Mouse (Mus musculus): ENCODE measurements at regions not wholly inside any gene's neighbourhood (a gene's known extent, or its start where the extent isn't known, plus 50 kb on each side); places are given as distances from the start of the nearest gene placed in this dataset.
A peak's percentile ranks its signal among the peaks of the same experiment; 100 is the strongest.

DNA sequence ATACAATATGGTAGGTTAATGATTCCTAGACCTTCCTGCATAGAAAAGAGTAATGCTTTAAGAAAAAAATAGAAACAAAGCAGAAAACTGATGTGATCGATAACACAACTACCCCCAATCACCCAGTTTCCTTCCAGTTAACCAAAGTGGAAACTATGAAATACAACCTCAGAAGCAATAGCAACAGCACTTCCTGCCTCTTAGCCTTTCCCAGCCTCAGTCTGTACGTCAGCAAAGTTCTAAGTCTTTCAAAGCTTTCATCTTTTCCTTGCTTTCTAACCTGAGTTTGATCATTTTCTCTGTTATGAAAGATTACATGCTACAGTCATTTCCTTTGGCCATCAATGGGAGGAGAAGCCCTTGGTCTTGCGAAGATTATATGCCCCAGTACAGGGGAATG is 355.9 kb upstream of the Cblb start:
- intact Hi-C loops (cut with DNase I): no loop called here
- DNase-seq: no peak

DNA sequence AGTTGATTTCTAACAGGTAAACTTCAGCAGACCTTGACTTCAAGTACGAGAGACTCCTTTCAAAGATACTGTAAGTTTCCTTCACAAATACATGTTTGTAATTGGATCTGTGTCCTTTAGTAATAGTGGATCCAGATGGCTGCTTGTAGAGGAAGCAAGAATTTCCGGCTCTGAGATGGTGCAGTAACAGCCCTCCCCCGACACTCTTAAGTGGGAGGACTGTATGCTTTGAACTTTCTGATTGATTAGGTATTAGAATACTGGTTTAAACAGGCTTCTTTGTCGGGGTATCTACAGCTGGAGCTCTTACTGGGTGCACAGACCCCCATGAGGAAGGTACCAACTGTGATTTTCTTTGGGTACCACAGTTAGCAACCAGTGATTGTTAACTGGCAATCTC is 355.0 kb upstream of the Cblb start:
- DNase-seq: no peak
- intact Hi-C loops (cut with DNase I): no loop called here

DNA sequence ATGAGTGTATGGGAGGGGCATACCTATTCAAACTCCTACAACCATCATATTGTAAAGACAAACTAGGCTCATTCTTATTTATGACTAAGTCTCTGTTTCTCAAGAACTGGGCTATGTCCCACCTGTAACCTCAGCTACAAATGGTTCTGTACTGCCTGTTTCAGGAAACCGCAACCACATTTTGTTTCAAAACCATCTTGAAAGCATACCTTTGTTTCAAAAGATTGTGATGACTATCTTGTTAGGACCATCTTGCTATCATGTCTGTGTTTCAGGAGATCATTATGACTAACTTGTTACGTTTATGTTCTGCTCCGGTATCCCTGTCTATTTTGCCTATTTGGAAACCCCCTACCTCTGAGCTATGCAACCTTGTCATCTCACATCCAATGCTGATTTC is 340.2 kb upstream of the Cblb start:
- no peak for DNase-seq
- intact Hi-C loops (cut with DNase I): no loop called here

DNA sequence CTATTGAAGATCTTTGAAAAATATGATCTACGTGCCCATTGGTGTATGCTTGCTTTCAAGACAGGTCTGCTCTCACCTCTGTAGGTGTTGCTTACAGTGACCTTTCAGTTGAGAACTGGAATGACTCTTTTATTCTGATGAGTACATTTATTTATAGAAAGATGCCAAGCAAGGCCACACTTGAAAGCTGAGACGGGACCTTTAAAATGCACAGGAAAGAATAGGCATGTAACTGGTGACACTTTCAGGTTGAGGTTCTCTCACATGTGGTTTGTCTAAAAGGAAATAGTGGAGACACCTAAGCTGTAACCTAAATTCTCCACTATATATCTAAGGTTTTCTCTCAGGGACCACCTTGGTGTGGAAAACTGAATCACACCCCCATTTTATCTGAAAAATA is 326.0 kb upstream of the Cblb start:
- DNase-seq: no peak
- intact Hi-C loops (cut with DNase I): no loop called here

DNA sequence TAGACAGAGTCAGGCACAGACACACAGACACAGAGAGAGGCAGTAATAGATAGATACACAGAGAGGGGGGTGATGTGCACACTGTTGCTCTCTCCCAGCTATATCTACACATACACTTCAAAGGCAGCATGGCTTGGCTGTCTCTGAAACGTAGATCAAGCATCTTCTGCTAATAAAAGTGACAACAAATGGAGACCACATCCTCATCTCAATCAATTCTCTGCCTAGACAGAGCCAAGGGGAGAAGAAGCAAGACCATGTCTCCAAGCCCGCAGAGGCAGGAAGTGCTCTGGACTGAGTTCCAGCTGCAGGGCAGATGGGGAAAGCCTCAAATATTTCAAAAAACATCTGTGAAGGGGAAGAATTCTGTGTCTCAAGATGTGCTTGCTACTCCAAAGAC is 312.3 kb upstream of the Cblb start:
- intact Hi-C loops (cut with DNase I): no loop called here
- DNase-seq: no peak

DNA sequence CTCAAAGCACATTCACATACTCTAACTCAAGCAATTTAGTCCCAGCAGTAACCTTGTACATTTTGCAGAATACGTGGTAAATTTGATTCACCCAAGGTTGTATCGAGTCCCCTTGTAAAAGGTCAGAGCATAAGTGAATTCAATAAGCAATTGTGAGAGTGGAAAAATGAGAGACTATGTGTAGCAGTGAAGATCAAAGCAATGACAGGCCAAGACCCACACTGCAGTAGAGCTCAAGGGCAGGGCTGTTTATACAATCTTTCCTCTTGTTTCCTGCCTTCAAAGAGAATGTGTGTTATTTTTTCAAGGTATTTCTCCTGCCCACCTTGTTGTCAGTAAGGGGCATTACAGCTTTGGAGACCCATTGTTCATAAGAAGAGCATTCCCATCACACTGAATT is 311.4 kb upstream of the Cblb start:
- no peak for DNase-seq
- intact Hi-C loops (cut with DNase I): no loop called here

DNA sequence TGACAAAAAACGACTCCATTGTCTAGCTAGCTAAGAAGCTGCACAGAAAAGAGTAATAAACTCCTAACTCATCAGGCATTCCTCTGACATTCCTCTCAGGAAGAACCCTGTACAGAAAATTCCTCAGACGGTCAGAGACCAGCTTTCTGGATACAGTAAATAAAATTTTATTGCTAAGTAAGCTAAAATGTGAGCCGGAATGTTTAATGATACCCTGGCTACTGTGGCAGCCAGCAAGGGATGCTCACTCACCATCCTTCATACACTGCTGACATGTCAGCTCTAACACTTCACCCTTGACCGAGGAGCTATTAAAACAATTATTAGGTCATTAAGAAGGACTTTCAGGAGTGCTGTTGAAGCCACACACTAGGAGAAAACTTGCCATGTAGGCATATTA is 308.3 kb upstream of the Cblb start:
- intact Hi-C loops (cut with DNase I): no loop called here
- DNase-seq: no peak

DNA sequence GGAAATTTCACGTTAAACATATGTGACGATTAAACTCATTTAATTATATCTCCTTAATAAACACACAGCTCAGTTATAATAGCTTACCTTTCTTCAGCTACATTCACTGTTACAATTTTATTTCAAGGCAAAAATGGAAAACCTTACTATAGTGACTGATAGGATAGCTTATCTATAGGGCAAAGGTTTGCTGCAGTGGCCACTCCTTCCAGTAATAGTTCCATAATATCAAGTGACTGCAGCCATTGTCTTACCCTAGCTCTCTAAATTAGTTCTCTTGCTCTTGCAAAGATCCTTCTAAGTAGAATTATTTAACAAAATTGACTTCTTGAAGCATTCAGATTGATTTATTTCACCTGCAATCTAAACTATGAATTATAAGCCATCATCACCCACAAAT is 289.1 kb upstream of the Cblb start:
- intact Hi-C loops (cut with DNase I): no loop called here
- DNase-seq: no peak

DNA sequence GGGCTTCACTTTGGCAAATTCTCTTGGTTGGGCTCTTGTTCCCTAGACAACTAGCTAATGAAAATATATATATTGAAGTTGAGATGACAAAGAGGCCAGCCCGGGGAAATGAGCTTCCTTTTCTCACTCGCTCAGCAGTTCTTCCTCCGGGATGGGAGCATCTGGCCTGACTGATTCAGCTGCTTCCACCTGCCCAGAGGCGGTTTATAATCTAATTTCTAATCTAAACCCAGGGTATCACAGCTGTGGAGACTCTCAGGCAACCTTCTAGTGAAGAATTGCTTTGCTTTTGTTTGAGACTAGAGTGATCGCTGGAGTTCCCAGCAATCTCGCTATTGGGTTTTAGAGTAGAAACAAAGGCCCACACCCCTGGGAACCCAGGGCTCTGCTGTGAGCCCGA is 279.1 kb upstream of the Cblb start:
- DNase-seq: no peak
- intact Hi-C loops (cut with DNase I): no loop called here

DNA sequence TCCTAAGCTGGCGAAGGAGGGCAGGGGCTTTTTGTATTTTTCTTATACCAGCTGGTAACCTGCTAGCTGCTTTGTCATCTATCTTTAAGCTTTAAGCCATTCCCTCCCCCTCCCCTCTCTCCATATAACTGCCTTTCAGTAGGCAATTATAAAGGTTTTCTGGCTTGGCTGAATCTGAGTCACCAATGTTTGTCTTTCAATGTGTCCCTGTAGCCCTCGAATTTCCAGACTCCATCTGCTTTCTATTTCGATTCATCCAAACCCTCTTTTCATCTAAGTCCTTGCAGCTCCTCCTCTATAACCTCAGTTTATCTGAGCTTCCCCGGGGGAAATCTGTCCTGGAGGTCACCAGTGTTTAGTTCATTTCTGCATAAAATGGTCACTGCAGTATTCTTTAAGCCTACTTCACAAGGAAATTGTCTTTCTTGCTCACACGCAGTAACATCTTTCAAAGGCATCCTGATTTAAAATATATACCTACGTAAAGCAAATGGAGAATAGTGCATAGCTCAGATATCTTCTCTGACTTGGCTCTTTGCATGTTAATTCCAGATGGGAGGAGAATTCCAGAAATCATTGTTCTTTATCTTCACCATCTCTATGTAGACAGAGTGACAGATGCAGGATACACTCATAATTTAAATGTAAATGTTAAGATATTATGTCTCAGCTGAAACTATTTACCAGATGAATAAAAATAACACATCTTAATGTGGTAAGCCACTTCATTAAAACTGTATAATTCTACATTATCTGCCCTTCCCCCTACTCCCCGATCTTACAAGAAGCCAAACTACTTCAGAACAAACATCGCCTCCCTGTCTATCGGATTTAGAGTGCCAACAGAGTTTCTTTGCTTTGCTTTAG is 272.4 kb upstream of the Cblb start:
- intact Hi-C loops (cut with DNase I): no loop called here
- no peak for DNase-seq

DNA sequence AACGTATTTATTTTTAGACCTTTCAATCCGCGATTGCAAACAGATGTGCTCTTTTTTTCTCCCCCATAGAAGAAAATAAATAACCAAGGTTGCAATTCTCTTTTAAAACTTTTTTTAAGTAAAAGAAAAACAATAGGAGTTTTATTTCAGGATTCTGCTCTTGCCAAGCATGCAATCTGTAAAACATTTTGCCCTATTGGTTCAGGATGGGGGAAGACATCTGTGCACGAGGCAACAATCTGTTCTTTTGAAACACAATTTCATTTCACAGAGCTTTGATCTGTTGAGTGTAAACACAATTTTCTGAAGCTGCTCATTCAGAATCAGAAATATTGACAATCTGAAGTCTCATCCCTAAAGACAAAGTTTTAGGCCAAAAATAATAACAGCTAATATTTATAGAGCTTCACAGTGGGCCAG is 271.8 kb upstream of the Cblb start:
- DNase-seq: no peak
- intact Hi-C loops (cut with DNase I): no loop called here

DNA sequence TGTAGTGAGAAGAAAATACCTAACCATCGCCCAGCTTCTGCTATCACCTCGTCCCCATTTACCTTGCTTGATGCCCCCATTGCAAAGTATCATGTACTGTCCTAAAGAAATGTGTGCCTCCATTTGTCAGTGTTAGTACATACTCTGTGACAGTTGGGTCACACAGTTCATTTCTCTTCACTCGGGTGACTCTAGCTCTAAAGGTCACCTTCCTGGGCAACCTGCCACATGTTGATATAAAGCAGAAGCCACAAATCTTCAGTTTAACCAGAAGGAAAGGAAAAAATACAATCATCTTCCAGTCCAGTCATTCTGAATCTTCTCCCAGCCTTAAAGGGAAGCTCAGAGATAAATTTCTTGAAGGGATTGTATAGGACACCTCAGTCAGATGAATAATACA is 263.5 kb upstream of the Cblb start:
- no peak for DNase-seq
- intact Hi-C loops (cut with DNase I): no loop called here

DNA sequence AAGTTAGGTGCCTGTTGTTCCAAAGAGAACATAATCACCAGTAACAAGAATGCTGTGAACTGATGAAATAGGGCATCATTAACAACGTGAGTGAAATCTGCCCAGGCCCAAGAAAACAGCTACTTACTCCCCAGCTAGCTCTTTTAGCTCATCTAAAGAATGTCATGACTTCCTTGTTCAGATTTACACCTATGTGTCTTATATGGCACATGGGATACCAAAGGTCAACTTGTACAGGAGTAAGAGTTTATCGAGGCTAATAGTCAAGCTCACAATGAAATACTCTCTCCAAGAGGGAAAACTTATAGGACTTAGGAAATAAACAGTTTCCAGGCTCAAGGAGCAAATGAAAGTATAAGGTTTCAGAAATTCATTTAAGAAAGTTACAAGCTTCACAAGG is 252.1 kb upstream of the Cblb start:
- no peak for DNase-seq
- intact Hi-C loops (cut with DNase I): no loop called here

DNA sequence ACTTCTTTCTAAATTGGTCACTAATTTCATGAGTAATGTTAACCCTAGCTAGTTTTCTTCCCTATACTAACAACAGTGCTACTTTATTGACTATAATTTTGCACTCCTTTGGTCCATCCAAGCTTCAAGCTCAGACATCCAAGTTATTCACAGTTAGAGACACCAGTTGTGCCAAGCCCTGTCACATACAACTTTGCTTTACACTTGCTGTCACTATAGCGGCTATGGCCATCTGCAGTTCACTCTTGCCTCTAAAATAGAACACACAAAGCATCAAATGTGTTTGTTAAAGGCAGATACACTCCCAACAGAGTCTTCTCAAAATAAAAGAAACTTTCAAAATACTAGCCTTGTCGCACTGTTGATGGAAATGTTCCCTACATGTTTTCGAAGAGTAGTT is 236.0 kb upstream of the Cblb start:
- DNase-seq: no peak
- intact Hi-C loops (cut with DNase I): no loop called here

DNA sequence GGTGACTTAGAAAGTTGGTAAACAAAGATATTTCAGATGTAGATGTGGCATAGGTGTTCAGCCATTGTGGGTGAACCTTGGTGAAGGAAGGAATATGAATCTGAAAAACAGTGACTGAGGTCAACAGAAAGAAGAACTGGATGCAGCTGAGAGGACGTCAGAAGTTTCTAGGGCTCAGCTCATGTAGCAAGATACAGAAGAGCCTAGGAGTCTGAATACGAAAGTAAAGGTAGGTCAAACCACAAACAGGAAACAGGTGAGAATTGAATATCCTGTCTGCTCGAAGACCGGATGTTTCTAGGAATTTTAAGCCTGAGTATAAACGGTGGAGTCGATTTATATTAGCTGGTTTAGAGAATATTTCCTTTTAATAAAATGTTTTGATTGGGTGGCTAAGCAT is 223.7 kb upstream of the Cblb start:
- no peak for DNase-seq
- intact Hi-C loops (cut with DNase I): no loop called here

DNA sequence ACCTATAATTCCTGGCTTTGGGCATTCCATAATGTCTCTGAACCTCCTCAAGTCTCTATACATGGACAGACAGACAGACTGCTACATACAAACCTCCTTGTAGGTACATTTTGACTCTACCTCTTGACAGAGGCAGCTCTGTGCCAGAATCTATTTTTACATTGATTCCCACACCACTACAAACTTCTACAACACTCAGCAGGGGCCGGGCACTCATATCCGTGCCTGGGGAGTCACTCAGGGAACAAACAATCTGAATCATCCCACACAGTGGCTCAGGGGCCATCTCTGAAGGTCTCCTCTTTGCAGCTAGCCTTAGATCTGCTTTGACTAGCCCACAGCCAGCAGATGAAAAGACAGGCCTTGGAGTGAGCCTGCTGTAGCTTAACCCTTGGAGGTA is 221.9 kb upstream of the Cblb start:
- intact Hi-C loops (cut with DNase I): no loop called here
- DNase-seq: no peak

DNA sequence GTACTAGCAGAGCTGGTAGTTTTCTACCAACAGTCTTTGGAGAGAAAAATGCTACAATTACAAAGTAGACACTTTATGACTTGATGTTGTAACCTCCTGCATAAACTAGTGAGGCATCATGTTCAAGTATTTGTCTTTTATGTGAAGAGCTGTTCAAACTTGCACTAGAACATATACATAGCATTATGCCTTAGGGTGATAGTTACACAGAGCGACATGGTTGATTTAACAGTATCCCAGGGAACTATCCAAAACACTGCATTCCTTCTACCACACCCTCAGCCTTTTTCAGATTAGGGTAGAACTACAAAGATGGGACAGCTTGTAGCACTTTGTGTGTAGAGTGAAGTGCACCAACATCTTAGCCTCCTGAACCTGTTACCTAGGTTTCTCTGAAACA is 220.0 kb upstream of the Cblb start:
- intact Hi-C loops (cut with DNase I): no loop called here
- no peak for DNase-seq

DNA sequence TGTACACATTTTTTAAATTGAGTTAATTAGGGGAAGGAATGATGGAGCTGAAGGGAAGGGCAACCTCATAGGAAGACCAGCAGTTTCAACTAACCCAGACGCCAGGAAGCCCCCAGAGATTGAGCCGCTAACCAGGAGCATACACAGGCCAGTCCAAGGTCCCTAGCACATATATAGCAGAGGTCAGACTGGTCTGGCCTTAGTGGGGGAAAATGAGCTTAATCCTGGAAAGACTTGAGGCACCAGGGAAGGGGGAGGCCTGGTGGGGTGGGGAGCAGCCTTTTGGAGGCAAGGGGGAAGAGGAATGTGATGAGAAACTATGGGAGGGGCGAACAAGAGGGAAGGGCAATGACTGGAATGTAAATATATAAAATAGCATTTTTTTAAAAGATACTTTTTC is 188.3 kb upstream of the Cblb start:
- intact Hi-C loops (cut with DNase I): no loop called here
- DNase-seq: no peak

DNA sequence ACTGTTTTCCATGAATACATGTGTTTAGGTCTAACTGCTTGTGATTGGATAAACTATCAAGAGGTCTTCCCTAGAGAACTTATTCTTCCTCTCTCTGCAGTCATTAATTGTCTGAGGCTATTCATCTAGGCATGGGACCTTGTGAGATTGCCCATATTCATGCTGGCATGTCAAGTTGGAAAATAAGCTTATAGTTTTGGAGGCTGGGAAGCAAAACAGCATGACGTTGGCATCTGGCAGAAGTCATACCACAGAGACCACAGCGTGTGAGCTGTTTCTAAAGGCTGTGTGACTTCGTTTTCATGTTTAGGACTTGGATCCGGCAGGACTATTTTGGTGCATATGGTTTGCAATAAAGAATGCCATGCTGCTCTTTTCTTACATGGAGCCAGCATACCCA is 185.5 kb upstream of the Cblb start:
- intact Hi-C loops (cut with DNase I): no loop called here
- peak; percentile 46 for DNase-seq

DNA sequence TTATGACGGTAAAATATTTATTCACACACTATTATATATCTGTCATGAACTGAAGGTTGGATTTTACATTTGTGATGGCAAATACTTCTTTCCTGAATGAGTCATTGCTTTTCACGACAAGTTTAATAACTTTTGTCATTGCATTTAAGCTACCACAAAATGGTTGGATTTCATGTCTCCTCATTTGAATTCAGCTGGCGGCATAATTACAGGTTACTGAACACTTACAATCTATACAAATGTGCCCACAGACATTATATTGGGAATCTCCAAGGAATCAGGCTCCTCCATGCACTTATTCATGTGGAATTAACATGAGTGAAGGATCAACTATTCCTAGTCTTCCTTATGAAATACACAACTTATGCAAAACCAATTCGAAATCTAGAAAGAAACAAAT is 150.3 kb upstream of the Cblb start:
- intact Hi-C loops (cut with DNase I): no loop called here

DNA sequence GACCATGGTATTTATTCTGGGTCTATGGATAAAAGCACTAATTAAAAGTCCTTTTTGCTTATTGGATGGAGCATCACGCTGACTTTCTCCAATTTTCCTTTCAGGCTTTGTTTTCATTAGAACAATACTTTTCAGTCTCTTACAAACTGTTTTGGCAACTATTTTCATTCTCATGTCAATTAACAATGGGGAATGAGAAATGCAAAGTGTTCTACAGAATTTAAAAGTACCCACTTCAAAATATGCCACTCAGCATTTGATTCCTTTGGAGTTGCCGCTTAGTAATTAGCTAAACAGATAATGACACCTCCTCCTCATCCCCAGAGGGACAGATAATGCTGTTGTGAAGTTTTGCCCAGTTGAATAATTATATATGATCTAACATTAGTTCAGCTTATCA is 149.9 kb upstream of the Cblb start:
- DNase-seq: no peak
- intact Hi-C loops (cut with DNase I): no loop called here

More for the DNA sequence above, 150.3 kb upstream of the Cblb start:
- no peak for DNase-seq

DNA sequence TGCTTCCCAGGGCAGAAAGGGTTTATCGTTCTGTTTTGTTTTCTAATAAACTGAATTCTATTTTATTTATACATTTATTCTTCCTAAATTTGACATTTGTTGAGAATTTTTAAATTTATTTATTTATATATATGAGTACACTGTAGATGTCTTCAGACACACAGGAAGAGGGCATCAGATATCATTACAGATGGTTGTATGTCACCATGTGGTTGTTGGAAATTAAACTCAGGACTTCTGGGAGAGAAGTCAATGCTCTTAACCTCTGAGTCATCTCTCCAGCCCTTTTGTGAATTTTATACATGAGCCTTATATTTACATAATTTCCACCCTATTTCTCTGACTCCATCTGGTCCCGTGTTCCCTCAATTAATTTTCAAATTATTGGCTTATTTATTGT is 147.2 kb upstream of the Cblb start:
- intact Hi-C loops (cut with DNase I): no loop called here
- no peak for DNase-seq

DNA sequence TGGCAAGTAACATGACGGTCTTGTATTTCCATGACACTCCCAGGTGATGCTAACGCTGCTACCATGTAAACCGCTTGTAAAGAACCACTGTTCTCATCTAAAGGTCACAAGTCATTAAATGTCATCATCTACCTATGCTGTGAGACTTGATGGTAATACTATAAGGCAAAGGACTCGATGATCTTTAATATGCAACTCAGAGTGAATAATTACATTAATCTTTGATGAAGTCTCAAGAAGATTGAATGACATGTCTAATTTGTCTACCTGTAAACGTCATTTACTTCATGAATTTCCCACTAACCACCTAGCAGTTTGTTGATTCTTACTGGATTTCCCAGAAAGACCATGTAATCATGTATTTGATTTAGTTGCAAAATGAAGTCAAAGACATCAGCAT is 143.5 kb upstream of the Cblb start:
- intact Hi-C loops (cut with DNase I): no loop called here
- no peak for DNase-seq
